Mouse (Mus musculus) liver, embryonic 14.5 days (tissue): Measurements from ENCODE around the gene Tdrkh. TPM values are rescaled to one million over a fixed set of nuclear protein-coding genes. Genes with fewer than 3 reads are reported as not detected.

Source experiments
- ATAC-seq: fragments of 200-750 bp; cut with Nextera tagmentation; 2 replicates; pipeline ENCODE4 v1.8.0; 2017; ENCODE audit warnings: moderate number of reproducible peaks, mild to moderate bottlenecking, moderate library complexity; ENCODE audit not compliant: insufficient read depth
- DNase-seq, 3 experiments: peaks; one replicate each; pipeline ENCODE4 v3.0.0-alpha.2; 2012 to 2013; ENCODE audit warnings: low read depth in 3 of 3, low spot score in 3 of 3
- H3K27ac ChIP-seq: fragments of 300-500 bp; sonication (generic); 2 replicates; pipeline ENCODE4 v1.5.1; 2014; ENCODE audit warnings: moderate library complexity, mild to moderate bottlenecking, control low read depth, inconsistent platforms
- H3K27me3 ChIP-seq: fragments of 300-500 bp; sonication (generic); 2 replicates; pipeline ENCODE4 v1.6.1; 2014; ENCODE audit warnings: mild to moderate bottlenecking, low read length, moderate library complexity; ENCODE audit not compliant: control insufficient read depth, insufficient read depth
- H3K36me3 ChIP-seq: fragments of 300-500 bp; sonication (generic); replicated peaks from 2 replicates; pipeline ENCODE4 v1.6.1; 2014; ENCODE audit warnings: low read depth; ENCODE audit not compliant: control insufficient read depth, insufficient read depth
- H3K4me1 ChIP-seq, 2 experiments: fragments of 200-500 bp in 1 of 2; fragments of 300-500 bp in 1 of 2; sonication (generic) in 1 of 2; replicated peaks; 2 replicates each; pipeline ENCODE4 v1.6.1; 2012 to 2014; ENCODE audit warnings: antibody characterized with exemption in 1 of 2, inconsistent platforms in 1 of 2, low read length in 1 of 2; ENCODE audit not compliant: control insufficient read depth in 2 of 2, insufficient read depth in 2 of 2
- H3K4me2 ChIP-seq: fragments of 300-500 bp; sonication (generic); 2 replicates; pipeline ENCODE4 v1.6.1; 2014; ENCODE audit warnings: low read depth, mild to moderate bottlenecking, control low read depth, moderate library complexity
- H3K4me3 ChIP-seq, 2 experiments: fragments of 200-500 bp in 1 of 2; fragments of 300-500 bp in 1 of 2; sonication (generic) in 1 of 2; 2 replicates each; pipeline ENCODE4 v1.5.1; 2012 to 2014; ENCODE audit warnings: low read depth in 2 of 2, low read length in 2 of 2, mild to moderate bottlenecking in 2 of 2, control low read depth in 1 of 2, inconsistent platforms in 1 of 2, moderate library complexity in 1 of 2; ENCODE audit not compliant: insufficient read depth in 1 of 2
- H3K9ac ChIP-seq: fragments of 300-500 bp; sonication (generic); replicated peaks from 2 replicates; pipeline ENCODE4 v1.6.1; 2014; ENCODE audit warnings: mild to moderate bottlenecking, control low read depth, moderate library complexity
- H3K9me3 ChIP-seq: fragments of 300-500 bp; sonication (generic); 2 replicates; pipeline ENCODE4 v1.6.1; 2016; ENCODE audit warnings: low read length, mixed read lengths; ENCODE audit not compliant: control insufficient read depth
- CTCF ChIP-seq: IDR thresholded peaks from 2 replicates; pipeline ENCODE4 v1.5.1; 2016; ENCODE audit warnings: antibody characterized with exemption, low read depth, control low read depth
- EP300 ChIP-seq: IDR thresholded peaks from 2 replicates; pipeline ENCODE4 v1.6.1; 2016; ENCODE audit warnings: antibody characterized with exemption, low read depth
- WGBS: fragments of 180-500 bp; shearing (Covaris S2); extraction: QIAGEN DNeasy Blood & Tissue Kit; methylation state at CpG from one replicate; pipeline ENCODE4 v1.1.7; 2014; ENCODE audit not compliant: insufficient replicate concordance; 5-methylcytosine and 5-hydroxymethylcytosine counted together
- polyA plus RNA-seq, 2 experiments: library from polyadenylated mRNA; depleted of rRNA in 1 of 2; stranded (reverse) in 1 of 2; unstranded in 1 of 2; fragments of >200 nt; fragmentation: Nextera tagmentation in 1 of 2; extraction: Ambion mirVana in 1 of 2; gene quantifications; 2 replicates each; pipeline versions ENCODE4 v1.2.1 to v1.2.3; 2012 to 2014

Gene Tdrkh
- polyA plus RNA-seq, 2 experiments: 3.0 to 9.0 TPM

DNA sequence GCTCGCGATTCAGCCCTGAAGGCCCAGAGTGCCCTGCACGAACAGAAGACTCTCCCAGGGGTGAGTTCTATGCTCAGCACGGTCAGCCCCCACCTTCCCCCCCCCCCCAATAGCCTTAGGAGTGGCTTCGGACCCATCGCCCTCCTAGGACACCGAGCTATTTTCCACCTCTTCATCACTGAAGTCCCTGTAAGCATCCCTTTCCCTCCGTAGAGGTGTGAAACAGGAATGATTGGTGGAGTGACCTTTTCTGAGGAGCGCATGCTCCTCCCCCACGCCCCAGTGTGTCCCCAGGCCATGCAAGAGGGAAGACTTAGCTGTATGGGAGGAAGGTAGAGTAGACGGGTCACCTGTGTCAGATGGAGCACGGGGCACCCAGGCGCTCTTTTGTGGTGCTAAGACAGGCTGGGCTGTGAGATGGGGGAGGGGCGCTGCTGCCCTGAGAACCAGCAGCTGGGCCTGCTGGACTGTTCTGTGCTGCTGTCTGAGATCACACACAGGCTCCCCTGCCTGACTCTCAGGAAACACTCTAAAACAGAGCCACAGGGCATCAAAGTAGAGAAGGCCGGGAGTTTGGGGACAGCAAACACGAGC is 67.3 kb downstream of the Tdrkh start, which contains the start of gene Riiad1:
Gene Riiad1 (minus strand): TSS at position 51 of the 594 bp plus-strand sequence.
- Histone ChIP-seq H3K36me3 (no peaks in the 10 kb centered on the region), H3K9ac (no peak within 1 kb of the TSS), H3K4me3 (no peak within 1 kb of the TSS), H3K4me1 (peaks cover 0 to 4% of the 10 kb centered on the region in 2 experiments; a peak in 2 of 4 replicates), H3K27me3 (peaks cover 24% of the 10 kb centered on the region), H3K4me2 (no peak within 1 kb of the TSS), H3K9me3 (no peaks in the 10 kb centered on the region), H3K27ac (no peak within 1 kb of the TSS)
- ATAC-seq (no peak), DNase-seq (no peak)
- no peak for TF ChIP-seq EP300
- no peak for TF ChIP-seq CTCF
- 12% methylated on average over 16 of the region's 16 CpGs for WGBS

DNA sequence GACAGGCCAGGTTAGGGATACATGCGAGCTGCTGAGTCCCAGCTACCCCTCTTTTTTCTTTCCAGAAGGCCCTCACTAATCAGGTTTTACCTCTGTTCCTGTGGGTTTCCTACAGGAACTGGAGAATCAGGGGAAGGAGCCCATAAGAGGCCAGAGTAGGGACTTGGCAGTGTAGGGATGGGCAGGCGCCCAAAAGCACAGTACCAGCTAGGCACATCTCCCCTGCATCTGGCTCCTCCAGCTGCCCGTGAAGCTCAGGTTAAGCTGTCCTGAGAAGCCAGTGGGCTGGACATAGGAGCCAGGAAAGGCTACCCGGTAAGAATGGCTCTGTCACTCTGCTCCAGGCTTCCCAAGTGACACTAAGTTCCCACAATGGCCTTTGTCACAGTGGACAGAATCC is 68.4 kb downstream of the Tdrkh start:
- Histone ChIP-seq H3K4me3 (no peak overlapping the region), H3K27ac (no peak overlapping the region), H3K9me3 (no peaks in the 10 kb centered on the region), H3K4me1 (peaks cover 0 to 4% of the 10 kb centered on the region in 2 experiments; a peak in 2 of 4 replicates), H3K4me2 (no peak overlapping the region), H3K27me3 (peaks cover 24% of the 10 kb centered on the region), H3K9ac (no peak overlapping the region), H3K36me3 (no peaks in the 10 kb centered on the region)
- TF ChIP-seq EP300 (no peak), CTCF (no peak)
- WGBS: 54% methylated on average over 4 of the region's 4 CpGs
- ATAC-seq: no peak
- no peak for DNase-seq

DNA sequence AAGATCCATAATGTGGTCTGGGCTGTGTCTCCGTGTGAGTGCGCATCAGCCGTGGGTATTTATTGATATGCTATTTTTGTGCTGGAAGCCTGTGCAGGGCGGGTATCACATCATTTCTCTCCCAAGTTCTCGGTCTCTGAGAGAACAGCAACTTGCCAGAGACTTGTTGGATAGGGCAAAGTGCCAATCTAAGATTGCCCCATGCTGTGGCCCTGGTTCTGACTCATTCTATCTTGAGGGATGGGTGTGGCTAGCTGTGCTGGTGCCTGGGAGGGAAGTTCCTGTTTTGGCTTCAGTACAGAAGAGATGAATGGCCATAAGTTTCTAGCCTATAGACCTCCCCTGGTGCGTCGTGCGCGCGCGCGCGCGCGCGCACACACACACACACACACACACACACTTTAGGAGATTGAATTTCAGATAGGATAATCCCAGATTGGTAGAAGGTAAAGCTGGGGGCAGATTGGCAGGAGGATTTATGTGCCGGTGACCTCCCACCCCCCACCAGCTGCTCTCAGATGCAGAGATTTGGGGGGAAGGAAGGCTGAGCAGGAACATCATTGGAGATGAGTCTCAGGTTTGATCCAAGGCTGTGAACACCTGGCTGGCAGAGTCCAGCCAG is 69.8 kb downstream of the Tdrkh start:
- H3K4me2 ChIP-seq: no peak overlapping the region
- peaks cover 24% of the 10 kb centered on the region for H3K27me3 ChIP-seq
- no peak overlapping the region for H3K4me3 ChIP-seq
- WGBS: 72% methylated on average over 17 of the region's 17 CpGs
- no peak overlapping the region for H3K9ac ChIP-seq
- DNase-seq (peak in 1 of 3 experiments; percentile 31), ATAC-seq (no peak)
- no peaks in the 10 kb centered on the region for H3K36me3 ChIP-seq
- H3K27ac ChIP-seq: no peak overlapping the region
- no peaks in the 10 kb centered on the region; a peak in 1 of 4 replicates for H3K4me1 ChIP-seq
- TF ChIP-seq EP300 (no peak), CTCF (no peak)
- no peaks in the 10 kb centered on the region for H3K9me3 ChIP-seq

DNA sequence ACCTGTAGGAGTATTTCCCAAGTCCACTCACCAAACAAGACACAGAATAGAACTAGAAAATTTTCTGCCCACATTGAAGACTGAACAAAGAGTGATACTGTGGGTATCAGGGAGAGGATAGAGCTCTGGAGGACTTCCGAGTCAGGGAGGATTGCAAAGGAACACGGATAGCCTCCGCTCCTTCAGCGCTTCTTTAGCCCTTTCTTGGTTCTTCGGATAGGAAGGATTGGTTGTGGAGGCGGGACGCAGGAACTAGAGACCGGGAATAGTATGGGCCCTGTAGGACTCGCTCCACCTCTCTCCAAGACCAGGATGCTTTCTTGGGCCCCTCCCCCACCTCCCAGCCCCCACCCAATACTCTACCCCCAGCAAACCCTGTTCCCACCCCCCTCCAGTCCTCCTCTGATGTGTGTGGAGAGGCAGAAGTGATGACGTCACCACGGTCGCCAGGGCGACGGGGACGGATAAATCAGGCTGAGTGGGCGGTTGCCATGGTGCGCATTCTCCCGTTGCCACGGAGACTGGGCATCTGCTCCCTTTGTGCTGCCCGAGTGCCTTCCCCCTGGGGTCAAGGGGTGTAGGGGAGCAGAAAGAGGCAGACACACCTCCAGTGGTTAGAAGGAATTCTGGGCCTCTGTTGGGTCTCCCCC is 70.8 kb downstream of the Tdrkh start:
- Histone ChIP-seq H3K9me3 (no peaks in the 10 kb centered on the region), H3K36me3 (no peaks in the 10 kb centered on the region), H3K9ac (no peak overlapping the region), H3K4me2 (no peak overlapping the region), H3K27ac (no peak overlapping the region), H3K4me3 (no peak overlapping the region), H3K4me1 (no peaks in the 10 kb centered on the region), H3K27me3 (peaks cover 20% of the 10 kb centered on the region)
- no peak for DNase-seq
- TF ChIP-seq CTCF (no peak), EP300 (no peak)
- no peak for ATAC-seq
- WGBS: 26% methylated on average over 20 of the region's 20 CpGs

Other genes starting within 250 kb of the Tdrkh start
- not detected in 2 replicates for gene Gm10696, start 235.1 kb upstream of the Tdrkh start, polyA plus RNA-seq (2012; rRNA removed)
- not detected in 2 replicates for gene Gm10696, start 235.1 kb upstream of the Tdrkh start, polyA plus RNA-seq (2014; fragmentation: Nextera tagmentation; extraction: Ambion mirVana)
- gene Gm5286, start 216.6 kb upstream of the Tdrkh start, polyA plus RNA-seq (2012; rRNA removed): not detected in 2 replicates
- not detected in 2 replicates for gene Gm5286, start 216.6 kb upstream of the Tdrkh start, polyA plus RNA-seq (2014; fragmentation: Nextera tagmentation; extraction: Ambion mirVana)
- not detected in 2 replicates for gene Gm4778, start 149.2 kb upstream of the Tdrkh start, polyA plus RNA-seq (2012; rRNA removed)
- not detected in 2 replicates for gene Gm4778, start 149.2 kb upstream of the Tdrkh start, polyA plus RNA-seq (2014; fragmentation: Nextera tagmentation; extraction: Ambion mirVana)
- 0.76 and 1.2 TPM in 2 replicates for gene Them4, start 103.2 kb upstream of the Tdrkh start, polyA plus RNA-seq (2012; rRNA removed)
- gene Them4, start 103.2 kb upstream of the Tdrkh start, polyA plus RNA-seq (2014; fragmentation: Nextera tagmentation; extraction: Ambion mirVana): 2.7 and 2.8 TPM in 2 replicates
- not detected in 2 replicates for gene Them5, start 71.2 kb upstream of the Tdrkh start, polyA plus RNA-seq (2012; rRNA removed)
- not detected in 2 replicates for gene Them5, start 71.2 kb upstream of the Tdrkh start, polyA plus RNA-seq (2014; fragmentation: Nextera tagmentation; extraction: Ambion mirVana)
- 0.04 and 0.05 TPM in 2 replicates for gene C2cd4d, start 50.8 kb upstream of the Tdrkh start, polyA plus RNA-seq (2012; rRNA removed)
- 0.14 and 0.23 TPM in 2 replicates for gene C2cd4d, start 50.8 kb upstream of the Tdrkh start, polyA plus RNA-seq (2014; fragmentation: Nextera tagmentation; extraction: Ambion mirVana)
- 0.75 and 0.78 TPM in 2 replicates for gene Rorc, start 40.5 kb upstream of the Tdrkh start, polyA plus RNA-seq (2012; rRNA removed)
- gene Rorc, start 40.5 kb upstream of the Tdrkh start, polyA plus RNA-seq (2014; fragmentation: Nextera tagmentation; extraction: Ambion mirVana): 0.77 and 0.88 TPM in 2 replicates
- 0.01 TPM in 2 replicates for gene Lingo4, start 14.8 kb upstream of the Tdrkh start, polyA plus RNA-seq (2012; rRNA removed)
- gene Lingo4, start 14.8 kb upstream of the Tdrkh start, polyA plus RNA-seq (2014; fragmentation: Nextera tagmentation; extraction: Ambion mirVana): 0.04 TPM in 1 of 2 replicates, not detected in the other
- gene Mrpl9, start 30.0 kb downstream of the Tdrkh start, polyA plus RNA-seq (2012; rRNA removed): 22.7 and 35.1 TPM in 2 replicates
- gene Mrpl9, start 30.0 kb downstream of the Tdrkh start, polyA plus RNA-seq (2014; fragmentation: Nextera tagmentation; extraction: Ambion mirVana): 33.3 and 35.2 TPM in 2 replicates
- gene Oaz3, start 30.6 kb downstream of the Tdrkh start, polyA plus RNA-seq (2012; rRNA removed): 0.02 TPM in 1 of 2 replicates, not detected in the other
- gene Oaz3, start 30.6 kb downstream of the Tdrkh start, polyA plus RNA-seq (2014; fragmentation: Nextera tagmentation; extraction: Ambion mirVana): not detected in 2 replicates
- 0.07 and 0.79 TPM in 2 replicates for gene Celf3, start 65.0 kb downstream of the Tdrkh start, polyA plus RNA-seq (2012; rRNA removed)
- not detected in 2 replicates for gene Celf3, start 65.0 kb downstream of the Tdrkh start, polyA plus RNA-seq (2014; fragmentation: Nextera tagmentation; extraction: Ambion mirVana)
- gene Riiad1, start 67.1 kb downstream of the Tdrkh start, polyA plus RNA-seq (2012; rRNA removed): not detected in 2 replicates
- not detected in 2 replicates for gene Riiad1, start 67.1 kb downstream of the Tdrkh start, polyA plus RNA-seq (2014; fragmentation: Nextera tagmentation; extraction: Ambion mirVana)
- 4.3 and 5.6 TPM in 2 replicates for gene Snx27, start 169.4 kb downstream of the Tdrkh start, polyA plus RNA-seq (2012; rRNA removed)
- gene Snx27, start 169.4 kb downstream of the Tdrkh start, polyA plus RNA-seq (2014; fragmentation: Nextera tagmentation; extraction: Ambion mirVana): 8.8 and 9.7 TPM in 2 replicates
- gene Gm10972, start 229.8 kb downstream of the Tdrkh start, polyA plus RNA-seq (2012; rRNA removed): not detected in 2 replicates
- gene Gm10972, start 229.8 kb downstream of the Tdrkh start, polyA plus RNA-seq (2014; fragmentation: Nextera tagmentation; extraction: Ambion mirVana): not detected in 2 replicates
- gene Tuft1, start 245.6 kb downstream of the Tdrkh start, polyA plus RNA-seq (2012; rRNA removed): 5.7 and 6.2 TPM in 2 replicates
- gene Tuft1, start 245.6 kb downstream of the Tdrkh start, polyA plus RNA-seq (2014; fragmentation: Nextera tagmentation; extraction: Ambion mirVana): 7.4 and 7.8 TPM in 2 replicates